Mouse (Mus musculus) E14TG2a.4 (cell line): ENCODE measurements around the gene Gtpbp1.

ENCODE experiments used
- CTCF ChIP-seq: conservative IDR thresholded peaks from 2 replicates; pipeline ENCODE4 v1.5.1; 2014; ENCODE audit warnings: low read length
- NANOG ChIP-seq: IDR thresholded peaks from 2 replicates; pipeline ENCODE4 v1.6.1; 2014; ENCODE audit warnings: borderline replicate concordance, low read length, mixed read lengths
- POU5F1 ChIP-seq: IDR thresholded peaks from 2 replicates; pipeline ENCODE4 v1.6.1; 2014; ENCODE audit warnings: low read length, borderline replicate concordance

DNA sequence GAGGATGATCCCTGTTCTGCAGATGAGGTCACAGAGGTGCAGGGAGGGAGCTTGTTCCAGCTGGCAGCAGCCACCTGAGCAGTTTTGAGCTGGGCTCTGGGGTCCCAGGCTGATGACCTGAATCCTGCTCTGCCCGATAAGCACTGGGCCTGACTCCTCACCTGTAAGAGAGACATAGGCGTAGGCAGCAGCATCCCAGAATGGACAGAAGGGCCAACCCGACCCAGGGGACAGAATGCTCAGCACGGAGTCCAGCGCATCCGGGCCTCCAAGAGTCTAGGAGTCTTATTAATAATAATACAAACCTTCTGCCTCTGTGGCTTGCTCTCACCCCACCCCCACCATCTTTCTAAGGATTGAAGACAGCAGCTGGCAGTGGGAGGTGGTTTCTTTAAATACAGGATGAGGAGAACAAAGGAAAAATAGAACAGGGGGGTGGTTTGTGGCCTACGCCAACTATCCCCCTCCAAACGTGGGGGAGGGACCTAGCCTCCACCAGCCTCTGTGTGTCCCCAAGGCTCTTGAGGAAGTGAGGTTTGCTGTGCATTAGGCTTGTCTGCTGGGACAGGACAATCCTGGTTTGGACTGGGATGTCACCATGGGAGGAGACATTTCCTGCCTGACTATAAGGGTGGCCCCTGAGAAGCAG lies 65.5 kb downstream of the Gtpbp1 start:
- no peak for TF ChIP-seq CTCF
- no peak for TF ChIP-seq POU5F1
- TF ChIP-seq NANOG = no peak
